Mouse (Mus musculus) intestine, embryonic 15.5 days (tissue): Measurements from ENCODE around the gene Gab1. TPM values are rescaled to one million over a fixed set of nuclear protein-coding genes. Genes with fewer than 3 reads are reported as not detected.

ENCODE experiments used
- ATAC-seq: fragments of 200-750 bp; cut with Nextera tagmentation; 2 replicates; pipeline ENCODE4 v1.8.0; 2017; ENCODE audit warnings: moderate TSS enrichment, moderate library complexity
- H3K27ac ChIP-seq: fragments of 300-500 bp; sonication (generic); 2 replicates; pipeline ENCODE4 v1.5.1; 2015; ENCODE audit warnings: mild to moderate bottlenecking, inconsistent platforms
- H3K27me3 ChIP-seq: fragments of 300-500 bp; sonication (generic); replicated peaks from 2 replicates; pipeline ENCODE4 v1.6.1; 2015; ENCODE audit warnings: inconsistent platforms
- H3K36me3 ChIP-seq: fragments of 300-500 bp; sonication (generic); 2 replicates; pipeline ENCODE4 v1.6.1; 2015; ENCODE audit warnings: inconsistent platforms
- H3K4me1 ChIP-seq: fragments of 300-500 bp; sonication (generic); replicated peaks from 2 replicates; pipeline ENCODE4 v1.6.1; 2015; ENCODE audit warnings: inconsistent platforms
- H3K4me2 ChIP-seq: fragments of 300-500 bp; sonication (generic); replicated peaks from 2 replicates; pipeline ENCODE4 v1.6.1; 2015; ENCODE audit warnings: mild to moderate bottlenecking, inconsistent platforms
- H3K4me3 ChIP-seq: fragments of 300-500 bp; sonication (generic); replicated peaks from 2 replicates; pipeline ENCODE4 v1.5.1; 2015; ENCODE audit warnings: inconsistent platforms
- H3K9ac ChIP-seq: fragments of 300-500 bp; sonication (generic); 2 replicates; pipeline ENCODE4 v1.6.1; 2015; ENCODE audit warnings: inconsistent platforms
- H3K9me3 ChIP-seq: fragments of 300-500 bp; sonication (generic); 2 replicates; pipeline ENCODE4 v1.6.1; 2016; ENCODE audit warnings: inconsistent platforms
- WGBS: fragments of 180-500 bp; shearing (Covaris S2); methylation state at CpG from one replicate; pipeline ENCODE4 v1.1.7; 2015; 5-methylcytosine and 5-hydroxymethylcytosine counted together
- polyA plus RNA-seq: library from polyadenylated mRNA; unstranded; fragments of >200 nt; fragmentation: Nextera tagmentation; extraction: Ambion mirVana; gene quantifications from 2 replicates; pipeline ENCODE4 v1.2.1, GENCODE M21; 2015

The Gab1 gene
- polyA plus RNA-seq, 1 experiment from 2014 or later: 14.3 TPM

DNA sequence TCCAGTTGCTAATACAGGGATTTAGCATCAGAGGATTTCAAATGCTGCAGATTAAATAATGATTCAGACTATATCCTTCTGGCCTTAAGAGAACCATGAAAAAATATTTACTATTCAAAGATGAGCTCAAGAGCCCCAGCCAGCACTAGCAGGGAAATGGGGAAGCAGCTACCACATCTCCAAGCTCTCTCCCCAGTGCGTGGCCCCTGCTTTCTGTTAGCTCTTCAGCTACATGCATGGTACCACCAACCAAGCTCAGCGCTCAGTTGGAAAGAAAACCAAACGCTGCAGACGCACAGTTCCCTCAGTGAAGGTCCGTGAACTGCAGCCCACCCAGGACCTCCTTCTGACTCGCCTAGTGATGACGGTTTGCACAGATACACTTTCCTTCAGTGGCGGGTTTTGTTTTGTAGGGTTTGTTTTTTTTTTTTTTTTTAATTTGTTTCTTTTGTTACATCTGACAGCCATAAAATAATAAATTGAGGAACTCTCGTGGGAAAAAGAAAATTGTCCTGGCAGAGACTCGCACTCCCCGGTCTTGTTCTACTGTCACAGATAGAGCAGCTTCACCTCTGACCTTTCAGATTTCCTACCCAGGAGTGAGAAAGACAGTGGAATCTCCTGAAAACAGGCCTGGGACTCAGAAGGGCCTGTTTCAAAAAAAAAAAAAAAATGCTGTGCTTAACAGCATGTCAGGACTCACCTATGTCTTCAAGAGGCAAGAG lies 86.4 kb downstream of the Gab1 start:
- no peak overlapping the region for H3K27ac ChIP-seq
- H3K9ac ChIP-seq: no peak overlapping the region
- H3K4me2 ChIP-seq: no peak overlapping the region
- H3K4me3 ChIP-seq: no peak overlapping the region
- H3K4me1 ChIP-seq: no peaks in the 10 kb centered on the region; the same call in 1 of the 2 replicates
- no peaks in the 10 kb centered on the region for H3K27me3 ChIP-seq
- H3K36me3 ChIP-seq: 0 out of 2 replicates have a peak, but pooled peaks cover 3% of the 10 kb centered on the region
- 67% methylated on average over 11 of the region's 11 CpGs for WGBS
- no peak for ATAC-seq
- H3K9me3 ChIP-seq: no peaks in the 10 kb centered on the region

DNA sequence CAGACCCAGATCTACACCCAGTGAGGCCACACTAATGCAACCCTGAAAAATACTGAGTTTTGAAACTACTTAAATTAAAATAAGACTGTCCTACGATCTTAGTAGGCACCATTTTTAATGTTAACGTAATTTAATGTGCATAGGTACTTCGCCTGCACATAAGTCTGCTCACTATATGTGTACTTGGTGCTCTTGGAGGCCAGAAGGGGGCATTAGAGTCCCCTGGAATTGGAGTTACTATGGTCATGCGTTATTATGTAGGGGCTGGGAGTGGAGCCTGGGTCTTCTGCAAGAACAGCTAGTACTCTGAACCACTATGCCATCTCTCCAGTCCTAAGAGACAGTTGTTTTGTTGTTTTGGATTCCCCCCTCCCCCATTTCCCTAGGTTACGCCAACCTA lies 88.1 kb downstream of the Gab1 start:
- WGBS: 86% methylated on average over 5 of the region's 5 CpGs
- peaks cover 14% of the 10 kb centered on the region for H3K36me3 ChIP-seq
- no peaks in the 10 kb centered on the region for H3K9me3 ChIP-seq
- H3K27ac ChIP-seq: no peak overlapping the region
- no peaks in the 10 kb centered on the region for H3K27me3 ChIP-seq
- H3K4me1 ChIP-seq: no peaks in the 10 kb centered on the region; the same call in 1 of the 2 replicates
- ATAC-seq: no peak
- H3K9ac ChIP-seq: no peak overlapping the region
- H3K4me2 ChIP-seq: no peak overlapping the region
- H3K4me3 ChIP-seq: no peak overlapping the region

- H3K9me3 ChIP-seq: no peaks in the 10 kb centered on the region
- no peak overlapping the region for H3K9ac ChIP-seq
- 83% methylated on average over 6 of the region's 6 CpGs for WGBS
- H3K4me1 ChIP-seq: no peaks in the 10 kb centered on the region; the same call in 1 of the 2 replicates
- H3K27ac ChIP-seq: no peak overlapping the region
- no peak for ATAC-seq
- peaks cover 16% of the 10 kb centered on the region for H3K36me3 ChIP-seq
- H3K4me2 ChIP-seq: no peak overlapping the region
- H3K4me3 ChIP-seq: no peak overlapping the region
- H3K27me3 ChIP-seq: no peaks in the 10 kb centered on the region
Measured at GRCm38 (mm10) chr8:80789324-80789723, 91.0 kb downstream of the Gab1 start.

DNA sequence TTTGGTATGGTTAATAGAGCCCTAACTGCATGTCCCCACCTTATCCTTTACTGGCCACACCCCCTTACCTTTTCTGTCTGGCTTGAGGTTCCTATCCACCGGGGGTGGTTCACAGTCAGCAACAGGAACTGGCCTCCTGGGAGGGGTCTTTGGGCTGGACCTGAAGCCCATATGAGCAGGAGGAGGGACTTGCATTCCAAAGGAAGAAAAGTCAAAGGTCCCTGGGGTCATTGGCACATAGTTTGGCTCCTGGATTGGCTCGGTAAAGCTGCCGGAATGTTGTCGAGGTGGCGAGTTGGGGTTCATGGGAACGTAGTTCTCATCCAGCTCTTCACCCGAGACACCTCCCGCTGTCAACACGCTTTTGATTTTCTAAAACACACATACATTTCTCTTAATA lies 95.8 kb downstream of the Gab1 start:
- Histone ChIP-seq H3K9ac (no peak overlapping the region), H3K36me3 (peaks cover 19% of the 10 kb centered on the region), H3K27me3 (no peaks in the 10 kb centered on the region), H3K9me3 (no peaks in the 10 kb centered on the region), H3K4me2 (no peak overlapping the region), H3K4me1 (peaks cover 5% of the 10 kb centered on the region; the same call in 1 of the 2 replicates), H3K27ac (no peak overlapping the region), H3K4me3 (no peak overlapping the region)
- no peak for ATAC-seq
- 93% methylated on average over 9 of the region's 9 CpGs for WGBS

- Histone ChIP-seq H3K4me2 (no peak overlapping the region), H3K4me1 (peaks cover 5% of the 10 kb centered on the region; the same call in 1 of the 2 replicates), H3K36me3 (peaks cover 14% of the 10 kb centered on the region), H3K4me3 (no peak overlapping the region), H3K27me3 (no peaks in the 10 kb centered on the region), H3K9me3 (no peaks in the 10 kb centered on the region), H3K27ac (no peak overlapping the region), H3K9ac (no peak overlapping the region)
- ATAC-seq: no peak
- WGBS: 82% methylated on average over 4 of the region's 4 CpGs
Measured at GRCm38 (mm10) chr8:80783271-80783670, 97.0 kb downstream of the Gab1 start.

GRCm38 (mm10) chr8:80781338-80781737 lies 99.0 kb downstream of the Gab1 start:
- H3K9me3 ChIP-seq: no peaks in the 10 kb centered on the region
- H3K4me1 ChIP-seq: peaks cover 5% of the 10 kb centered on the region; the same call in 1 of the 2 replicates
- no peaks in the 10 kb centered on the region for H3K27me3 ChIP-seq
- ATAC-seq: peak; percentile 60
- H3K4me3 ChIP-seq: no peak overlapping the region
- H3K9ac ChIP-seq: no peak overlapping the region
- WGBS: 43% methylated on average over 10 of the region's 10 CpGs
- H3K36me3 ChIP-seq: peaks cover 16% of the 10 kb centered on the region
- H3K4me2 ChIP-seq: peak overlapping the region; percentile 26; the same call in 1 of the 2 replicates
- peak overlapping the region; percentile 66 for H3K27ac ChIP-seq

DNA sequence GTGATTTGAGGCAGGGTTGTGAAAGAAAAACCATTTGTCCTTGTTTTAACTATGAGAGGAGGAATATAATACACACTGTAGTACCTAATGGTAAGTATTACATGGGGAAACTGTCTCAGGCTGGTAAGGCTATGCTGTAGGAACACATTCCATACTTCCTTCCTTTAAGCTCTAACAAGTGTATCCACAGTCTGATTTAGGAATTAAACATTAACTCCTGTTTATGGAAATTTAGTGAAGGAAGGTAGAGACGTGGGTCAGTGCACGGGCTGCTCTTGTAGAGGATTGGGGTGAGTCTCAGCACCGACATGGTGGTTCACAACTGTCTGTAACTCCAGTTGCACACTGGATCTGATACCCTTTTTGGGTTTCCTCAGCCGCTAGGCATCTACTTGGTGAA lies 100.0 kb downstream of the Gab1 start:
- H3K9me3 ChIP-seq: no peaks in the 10 kb centered on the region
- no peak overlapping the region for H3K27ac ChIP-seq
- WGBS: 75% methylated on average over 4 of the region's 4 CpGs
- peaks cover 17% of the 10 kb centered on the region for H3K36me3 ChIP-seq
- no peaks in the 10 kb centered on the region for H3K27me3 ChIP-seq
- peaks cover 5% of the 10 kb centered on the region; the same call in 1 of the 2 replicates for H3K4me1 ChIP-seq
- ATAC-seq: peak; percentile 50
- no peak overlapping the region for H3K9ac ChIP-seq
- no peak overlapping the region for H3K4me2 ChIP-seq
- no peak overlapping the region for H3K4me3 ChIP-seq

GRCm38 (mm10) chr8:80776436-80776835 lies 103.9 kb downstream of the Gab1 start:
- no peaks in the 10 kb centered on the region for H3K9me3 ChIP-seq
- no peaks in the 10 kb centered on the region for H3K27me3 ChIP-seq
- WGBS: 76% methylated on average over 8 of the region's 8 CpGs
- H3K9ac ChIP-seq: no peak overlapping the region
- no peak for ATAC-seq
- H3K4me1 ChIP-seq: peaks cover 5% of the 10 kb centered on the region; the same call in 1 of the 2 replicates
- H3K36me3 ChIP-seq: peaks cover 9% of the 10 kb centered on the region; the same call in 1 of the 2 replicates
- H3K27ac ChIP-seq: no peak overlapping the region; the same call in 1 of the 2 replicates
- no peak overlapping the region for H3K4me2 ChIP-seq
- H3K4me3 ChIP-seq: no peak overlapping the region

- H3K9ac ChIP-seq: no peak overlapping the region
- H3K27me3 ChIP-seq: no peaks in the 10 kb centered on the region
- WGBS: 80% methylated on average over 4 of the region's 4 CpGs
- peaks cover 9% of the 10 kb centered on the region; the same call in 1 of the 2 replicates for H3K36me3 ChIP-seq
- H3K27ac ChIP-seq: no peak overlapping the region
- H3K4me3 ChIP-seq: no peak overlapping the region
- H3K4me1 ChIP-seq: no peaks in the 10 kb centered on the region
- ATAC-seq: peak; percentile 78
- H3K4me2 ChIP-seq: no peak overlapping the region
- H3K9me3 ChIP-seq: no peaks in the 10 kb centered on the region
Measured at GRCm38 (mm10) chr8:80772732-80773460, 107.4 kb downstream of the Gab1 start.

DNA sequence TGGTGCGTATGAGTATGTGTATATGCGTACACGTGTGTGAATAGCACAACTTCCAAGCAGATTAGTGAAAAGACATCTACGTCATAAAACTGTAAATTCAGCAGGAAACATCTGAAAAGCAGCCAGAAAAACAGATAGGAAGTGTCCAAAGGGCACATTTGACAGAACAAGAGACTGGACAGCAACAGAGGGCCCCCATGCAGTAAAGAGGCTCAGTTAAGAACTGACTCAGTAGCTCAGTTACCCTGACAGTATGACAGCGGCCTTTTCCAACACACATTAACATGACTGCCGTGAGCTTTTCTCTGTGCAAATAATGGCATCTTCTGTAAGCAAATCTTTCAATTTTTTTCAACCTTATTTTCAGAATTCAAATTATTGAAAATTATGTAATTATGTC lies 111.9 kb downstream of the Gab1 start:
- Histone ChIP-seq H3K9me3 (no peaks in the 10 kb centered on the region), H3K27me3 (no peaks in the 10 kb centered on the region), H3K27ac (no peak overlapping the region), H3K4me3 (no peak overlapping the region), H3K36me3 (peaks cover 16% of the 10 kb centered on the region), H3K9ac (no peak overlapping the region), H3K4me2 (no peak overlapping the region), H3K4me1 (no peaks in the 10 kb centered on the region)
- peak; percentile 91 for ATAC-seq
- WGBS: 72% methylated on average over 6 of the region's 6 CpGs

DNA sequence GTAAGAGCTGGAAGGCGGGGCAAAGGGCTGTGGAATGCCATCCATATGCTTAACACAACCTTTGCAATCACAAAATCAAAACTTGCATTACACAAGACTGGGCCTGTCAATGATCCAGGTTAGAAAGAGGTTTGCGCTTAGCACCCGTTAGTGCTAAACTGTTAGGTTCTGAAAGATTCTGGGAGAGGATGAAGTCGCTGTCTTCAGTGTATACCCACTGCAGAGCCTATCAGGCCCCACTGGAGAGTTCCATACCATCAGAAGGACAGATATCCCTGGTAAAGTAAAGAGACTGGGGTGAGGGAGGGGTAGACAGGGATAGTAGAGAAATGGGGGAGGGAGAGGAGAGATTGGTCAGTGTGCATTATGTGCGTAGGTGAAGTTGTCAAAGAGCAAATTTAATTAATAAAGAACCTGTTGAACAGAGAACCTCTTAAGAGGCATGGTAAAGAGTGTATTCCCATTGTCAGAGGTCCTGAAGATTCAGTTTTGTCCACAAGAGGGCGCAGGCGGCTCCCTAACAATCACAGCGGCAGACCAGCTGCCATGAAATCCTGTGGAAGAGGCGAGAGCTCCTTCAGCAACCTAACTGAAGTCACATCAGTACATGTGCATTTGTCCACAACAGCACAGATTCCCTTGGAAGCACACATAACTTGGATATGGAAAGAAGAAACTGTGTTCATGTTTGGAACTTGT lies 127.2 kb downstream of the Gab1 start:
- WGBS: 31% methylated on average over 9 of the region's 9 CpGs
- ATAC-seq: peak; percentile 73

DNA sequence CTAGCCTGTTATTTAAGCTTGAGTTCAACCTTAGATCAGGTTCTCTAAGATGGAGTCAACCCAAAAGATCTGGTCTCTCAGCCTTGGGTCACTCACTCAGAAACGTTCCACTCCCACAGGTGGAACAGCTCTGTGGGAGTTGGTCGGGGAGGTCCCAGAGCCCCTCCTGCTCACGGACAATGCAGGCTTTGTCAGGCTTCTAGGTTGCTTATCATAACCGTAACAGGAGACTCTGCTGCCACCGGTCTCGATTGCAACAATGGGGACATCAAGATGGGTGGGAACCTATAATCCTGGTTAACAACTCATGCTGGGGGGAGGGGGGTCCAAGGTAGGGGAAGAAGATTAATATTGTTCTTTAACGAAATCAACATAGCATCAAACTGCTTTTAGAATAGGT lies 127.9 kb downstream of the Gab1 start:
- no peak for ATAC-seq
- Histone ChIP-seq H3K27ac (no peak overlapping the region), H3K36me3 (no peaks in the 10 kb centered on the region), H3K27me3 (no peaks in the 10 kb centered on the region), H3K9ac (no peak overlapping the region), H3K4me3 (no peak overlapping the region), H3K9me3 (no peaks in the 10 kb centered on the region), H3K4me1 (no peaks in the 10 kb centered on the region; the same call in 1 of the 2 replicates), H3K4me2 (no peak overlapping the region)
- 54% methylated on average over 7 of the region's 7 CpGs for WGBS

More for the DNA sequence above, 127.2 kb downstream of the Gab1 start:
- Histone ChIP-seq H3K9ac (no peak overlapping the region), H3K4me2 (no peak overlapping the region), H3K36me3 (no peaks in the 10 kb centered on the region), H3K9me3 (no peaks in the 10 kb centered on the region), H3K4me1 (no peaks in the 10 kb centered on the region; the same call in 1 of the 2 replicates), H3K27ac (no peak overlapping the region), H3K4me3 (no peak overlapping the region), H3K27me3 (no peaks in the 10 kb centered on the region)
